Mouse (Mus musculus): ENCODE results near the gene Nt5c1a.
"Not testable (repeated sequence)": the region's sequence is repeated elsewhere in the genome, so short reads cannot be mapped to it uniquely, and the experiment has no call there.

Nt5c1a gene

DNA sequence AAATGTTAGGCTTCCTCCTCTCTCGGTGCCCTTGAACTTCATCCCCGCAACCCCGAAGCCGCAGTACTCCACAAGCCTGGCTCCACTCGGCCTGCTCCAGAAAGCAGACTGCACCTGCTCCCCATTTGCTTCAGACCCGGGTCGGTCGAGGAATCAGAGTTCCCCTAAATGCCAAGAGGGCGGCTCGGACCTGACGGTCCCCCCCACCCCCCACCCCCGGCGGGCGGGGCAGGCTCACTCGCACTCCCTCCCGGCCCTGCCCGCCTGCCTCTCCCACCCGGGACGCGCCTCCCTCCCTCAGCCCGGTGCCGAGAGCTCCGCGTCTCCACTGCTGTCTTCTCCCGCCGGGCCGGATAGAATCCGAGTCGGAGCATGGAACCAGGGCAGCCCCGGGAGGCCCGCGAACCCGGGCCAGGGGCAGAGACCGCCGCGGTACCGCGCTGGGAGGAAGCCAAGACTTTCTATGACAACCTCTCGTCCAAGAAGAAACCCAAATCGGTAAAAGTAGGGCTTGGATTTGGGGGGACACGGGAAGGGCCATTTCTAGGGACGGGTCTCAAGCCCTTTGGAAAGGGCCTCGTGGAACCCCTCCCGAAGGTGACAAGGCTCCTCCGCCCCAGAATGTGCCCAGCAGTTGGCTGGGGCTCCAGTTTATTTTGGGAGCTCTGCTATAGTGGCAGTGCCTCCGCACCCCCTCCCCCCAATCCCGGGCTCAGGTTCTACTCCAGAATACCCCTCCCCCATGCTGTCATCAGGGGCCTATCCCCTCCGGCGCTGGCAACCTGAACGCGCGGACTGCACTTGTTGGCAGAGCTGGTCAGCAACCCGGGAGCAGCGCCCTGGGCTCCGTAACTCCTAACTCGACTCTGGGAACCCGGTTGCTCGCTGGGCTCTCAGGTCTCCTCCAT is at the start of gene Nt5c1a:
Gene Nt5c1a, plus strand, starts transcription at position 319 of the 908 bp plus-strand sequence.
- no peak for DNase-seq (ENCODE audit: low spot score in 2 of 2)

DNA sequence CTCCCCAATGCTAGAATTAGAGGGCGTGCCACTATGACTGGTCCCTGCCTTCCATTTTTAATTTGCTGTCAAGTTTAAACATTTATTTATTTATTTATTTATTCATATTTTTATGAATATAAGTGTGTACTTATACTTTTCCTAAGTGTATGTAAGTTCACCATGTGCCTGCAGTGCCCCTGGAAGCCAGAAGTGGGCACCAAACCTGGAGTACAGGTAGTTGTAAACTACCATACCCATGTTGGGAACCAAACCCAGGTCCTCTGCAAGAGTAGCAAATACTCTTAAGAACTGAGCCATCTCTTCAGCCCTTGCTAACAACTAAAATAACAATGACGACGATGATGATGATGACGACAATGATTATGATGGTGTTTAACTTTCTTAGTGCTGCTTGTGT is 49.3 kb upstream of the Nt5c1a start:
- DNase-seq (ENCODE audit: low spot score in 2 of 2), result no peak

DNA sequence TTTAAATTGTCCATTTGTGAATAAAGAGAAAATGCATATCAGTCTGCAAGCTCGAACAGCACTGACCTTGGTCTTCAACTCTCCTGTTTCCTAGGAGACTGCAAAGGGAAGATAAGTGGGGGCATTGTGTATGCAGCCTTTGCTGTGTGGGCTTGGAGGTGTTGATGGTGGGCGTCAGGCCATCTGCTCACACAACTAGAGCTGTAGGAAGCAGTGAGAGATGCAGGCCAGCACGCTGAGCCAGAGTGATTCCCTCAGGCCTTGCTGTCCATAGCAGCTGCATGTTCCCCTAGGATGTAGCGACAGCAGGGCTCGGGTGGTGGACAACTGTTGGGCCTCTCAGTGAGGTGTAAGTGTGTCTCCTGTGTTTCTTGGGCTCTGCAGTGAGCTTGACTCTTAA is 48.3 kb upstream of the Nt5c1a start:
- DNase-seq (ENCODE audit: low spot score in 2 of 2), result no peak

DNA sequence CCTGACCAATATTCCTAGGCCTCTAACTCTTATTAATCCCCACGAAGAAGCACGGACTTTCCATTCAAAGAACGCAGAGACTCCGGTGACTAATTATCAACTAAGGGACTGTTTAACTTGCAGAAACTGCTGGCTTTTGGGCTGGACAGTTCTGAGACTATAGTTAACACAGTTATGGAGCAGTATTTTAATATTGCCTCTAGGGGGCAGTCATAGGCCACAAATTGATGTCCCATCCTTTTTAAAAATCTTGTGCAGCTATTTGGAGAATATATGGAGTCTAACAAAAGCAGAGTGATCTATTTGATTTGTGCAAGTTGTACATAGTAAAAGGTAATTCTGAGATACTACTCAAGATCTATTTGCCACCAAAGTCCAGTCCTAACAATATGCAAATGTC is 46.3 kb upstream of the Nt5c1a start:
- no peak for DNase-seq (ENCODE audit: low spot score in 2 of 2)

- no peak for DNase-seq (ENCODE audit: low spot score in 2 of 2)
Observed at GRCm38 (mm10) chr4:123155427-123155826, 45.9 kb upstream of the Nt5c1a start.

DNA sequence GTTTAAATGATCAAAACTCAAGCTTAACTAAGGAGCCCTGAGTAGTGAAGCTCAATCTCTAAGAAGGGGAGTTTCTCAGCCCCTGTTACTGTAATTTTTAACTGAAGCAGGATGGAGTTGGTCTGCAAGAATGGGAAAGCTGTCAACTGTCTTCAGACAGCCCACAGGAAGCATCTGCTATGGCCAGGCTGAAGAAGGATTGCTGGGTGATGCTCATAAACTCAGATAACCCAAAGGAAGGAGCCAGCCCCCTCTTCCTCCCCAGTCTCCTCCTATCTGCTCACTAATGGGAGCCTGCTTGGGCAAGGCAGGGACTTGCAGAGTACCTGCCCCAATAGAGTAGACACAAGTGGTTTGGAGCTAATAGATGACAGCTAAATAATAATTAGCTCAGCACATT is 45.5 kb upstream of the Nt5c1a start:
- no peak for DNase-seq (ENCODE audit: low spot score in 2 of 2)

DNA sequence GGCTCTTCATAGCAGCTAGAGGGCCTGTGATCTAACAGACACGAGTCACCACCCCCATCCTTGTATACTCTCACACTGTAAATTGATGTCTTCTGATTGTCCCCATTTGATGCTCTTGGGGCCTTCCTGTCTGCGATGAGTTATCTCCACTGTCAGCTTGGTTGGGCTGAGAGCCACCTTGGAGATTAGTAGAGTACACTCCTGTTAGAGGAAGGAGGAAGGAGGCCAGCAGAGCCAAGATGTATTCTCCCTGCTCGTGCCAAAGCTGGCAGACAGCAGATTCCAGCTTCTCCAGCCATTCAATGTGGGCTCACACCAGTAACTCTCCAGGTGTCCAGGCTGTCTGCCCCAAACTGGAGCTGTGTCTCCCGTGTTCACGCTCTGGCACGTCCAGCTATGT is 40.7 kb upstream of the Nt5c1a start:
- no peak for DNase-seq (ENCODE audit: low spot score in 2 of 2)

DNA sequence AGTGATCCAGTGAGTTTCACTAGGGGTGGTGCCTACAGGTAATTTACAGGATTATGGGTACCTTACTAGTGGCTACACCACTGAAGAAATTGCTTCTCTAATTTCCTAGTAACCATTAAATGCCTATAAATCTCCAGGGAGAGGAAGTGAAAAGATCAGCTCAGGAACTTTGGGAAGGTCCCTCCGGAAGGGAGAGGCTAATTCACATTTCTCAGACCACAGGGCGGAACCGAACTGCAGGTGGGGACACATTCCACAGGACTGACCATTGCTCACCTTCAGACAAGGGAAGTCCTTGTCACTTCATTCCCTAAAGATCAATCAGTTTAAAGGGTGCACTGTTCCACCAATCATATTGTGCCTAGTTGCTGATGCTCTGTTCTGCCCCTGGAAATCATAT is 40.1 kb upstream of the Nt5c1a start:
- not testable (repeated sequence) for DNase-seq (ENCODE audit: low spot score in 2 of 2)

- no peak for DNase-seq (ENCODE audit: low spot score in 2 of 2)
Observed at GRCm38 (mm10) chr4:123162305-123162917, 38.9 kb upstream of the Nt5c1a start.

- DNase-seq (ENCODE audit: low spot score in 2 of 2), result no peak
Observed at GRCm38 (mm10) chr4:123164157-123164556, 37.1 kb upstream of the Nt5c1a start.

GRCm38 (mm10) chr4:123171811-123172210 is 29.5 kb upstream of the Nt5c1a start:
- DNase-seq (ENCODE audit: low spot score in 2 of 2), result no peak

GRCm38 (mm10) chr4:123182328-123183238 is 18.7 kb upstream of the Nt5c1a start, which contains the start of gene Hpcal4:
Hpcal4 (plus strand) TSS chr4:123183227.
- no peak for DNase-seq (ENCODE audit: low spot score in 2 of 2)

DNA sequence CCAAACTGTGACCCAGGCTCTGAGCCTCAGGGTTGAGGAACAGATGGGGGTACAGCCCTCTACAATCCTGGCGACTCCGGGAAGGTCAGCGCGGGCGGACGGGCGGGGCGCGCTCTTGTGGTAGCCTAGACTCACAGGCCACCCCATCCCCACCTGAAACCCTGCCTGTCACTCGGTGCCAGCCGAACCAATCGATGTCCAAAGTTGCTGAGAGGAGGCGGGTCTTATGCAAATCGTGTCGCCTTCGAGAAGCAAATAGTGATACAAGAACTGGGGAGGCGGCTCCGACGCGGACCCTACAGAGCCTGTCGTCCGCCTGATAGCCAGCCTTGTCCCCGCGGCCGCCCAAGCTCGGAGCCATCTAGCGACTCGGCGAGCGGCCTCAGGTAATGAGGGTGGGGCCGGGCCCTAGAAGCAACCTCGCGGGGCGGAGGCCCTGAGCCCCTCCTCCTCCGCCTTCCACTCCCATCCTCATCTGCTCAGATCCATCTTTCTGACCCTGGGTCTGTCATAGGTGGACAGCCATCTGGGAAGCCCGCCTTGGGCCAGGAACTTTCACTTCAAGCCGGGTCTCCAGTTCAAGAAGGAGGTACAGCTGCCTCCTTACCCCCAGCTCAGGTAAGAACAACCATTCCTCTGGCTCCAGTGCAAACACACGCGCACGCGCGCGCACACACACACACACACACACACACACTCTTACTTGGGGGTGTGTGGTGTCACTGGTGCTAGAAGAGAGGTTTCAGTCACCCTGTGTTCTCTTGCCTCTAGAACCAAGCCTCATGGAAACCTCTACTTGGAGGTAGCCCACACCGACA is 17.9 kb upstream of the Nt5c1a start:
- DNase-seq (ENCODE audit: low spot score in 2 of 2), result peak; percentile 42 to 65

- no peak for DNase-seq (ENCODE audit: low spot score in 2 of 2)
Observed at GRCm38 (mm10) chr4:123184816-123185215, 16.5 kb upstream of the Nt5c1a start.

DNA sequence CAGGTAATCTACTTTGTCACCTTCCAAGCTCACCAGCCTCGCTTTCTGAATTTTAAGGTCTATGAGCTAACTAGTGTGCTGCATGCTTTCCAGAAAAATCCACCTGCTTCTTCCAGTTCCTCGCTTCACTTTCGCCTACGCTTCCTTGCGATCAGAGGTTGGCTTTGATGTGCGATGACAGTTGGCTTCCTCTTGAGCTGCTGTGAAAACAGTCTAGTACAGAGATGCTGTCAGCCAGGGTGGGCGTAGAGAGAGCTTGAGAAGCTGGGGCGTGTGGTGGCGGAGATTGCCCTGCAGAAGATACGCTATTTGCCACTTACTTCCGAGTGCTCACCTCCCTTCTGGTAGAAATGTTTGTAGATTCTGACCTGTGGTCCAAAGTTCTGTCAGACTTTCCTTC is 9.0 kb upstream of the Nt5c1a start:
- no peak for DNase-seq (ENCODE audit: low spot score in 2 of 2)

GRCm38 (mm10) chr4:123193791-123194190 is 7.5 kb upstream of the Nt5c1a start:
- DNase-seq (ENCODE audit: low spot score in 2 of 2), result no peak

DNA sequence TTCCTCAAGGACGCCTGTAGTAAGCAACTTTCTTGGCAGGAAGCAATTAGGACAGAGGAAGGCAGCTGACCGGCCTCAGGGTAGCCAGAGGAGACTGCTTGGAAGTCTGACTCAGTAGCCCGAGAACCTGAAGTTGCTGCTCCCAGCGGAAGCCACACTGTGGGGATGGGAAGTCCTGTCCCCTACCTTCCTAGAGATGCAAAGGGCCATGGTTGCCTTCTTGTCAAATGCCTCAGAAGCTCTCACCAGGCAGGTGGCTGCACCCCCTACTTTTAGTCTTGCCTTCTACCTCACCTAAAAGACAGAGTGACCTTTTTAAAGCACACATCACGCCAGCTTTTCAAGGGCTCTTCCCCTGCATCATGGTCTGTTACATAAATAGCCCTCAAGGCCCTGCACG is 4.6 kb upstream of the Nt5c1a start:
- no peak for DNase-seq (ENCODE audit: low spot score in 2 of 2)

DNA sequence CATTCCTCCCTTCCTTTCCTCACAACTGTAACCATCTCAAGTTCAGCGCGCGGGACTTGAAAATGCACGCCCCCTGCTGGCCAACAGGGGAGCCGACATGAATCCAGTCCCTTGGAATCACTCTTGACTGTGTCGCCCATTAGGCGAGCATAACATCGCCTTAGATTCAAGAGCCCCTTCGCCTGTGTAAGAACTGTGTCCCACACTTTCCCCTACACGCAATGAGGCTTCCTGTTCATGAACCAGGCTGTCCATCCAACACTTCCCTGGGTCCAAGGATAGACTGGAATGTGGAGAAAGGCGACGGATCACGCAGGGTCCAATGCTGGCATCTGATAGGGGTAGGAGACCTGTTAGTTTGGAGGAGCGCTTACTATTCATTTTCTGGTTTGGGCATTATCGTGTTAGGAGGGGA is 526 bp upstream of the Nt5c1a start:
- peak; percentile 24 to 78 for DNase-seq (ENCODE audit: low spot score in 2 of 2)

DNA sequence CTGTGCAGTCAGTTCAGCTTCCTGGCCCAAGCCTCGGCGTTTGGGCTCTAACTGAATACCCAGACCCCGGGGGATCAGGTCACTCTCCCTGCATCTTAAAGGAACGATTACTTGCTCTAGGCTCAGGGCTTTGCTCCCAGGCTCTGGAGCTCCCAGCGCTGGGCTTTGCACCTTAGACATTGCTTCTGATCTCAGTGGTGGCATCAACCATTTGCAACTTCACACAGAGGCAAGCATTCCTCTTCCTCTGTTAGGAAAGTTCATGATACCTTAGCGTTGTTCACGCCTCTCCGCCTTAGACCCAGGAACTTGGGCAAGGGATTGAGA is 753 bp downstream of the Nt5c1a start:
- DNase-seq (ENCODE audit: low spot score in 2 of 2), result no peak

DNA sequence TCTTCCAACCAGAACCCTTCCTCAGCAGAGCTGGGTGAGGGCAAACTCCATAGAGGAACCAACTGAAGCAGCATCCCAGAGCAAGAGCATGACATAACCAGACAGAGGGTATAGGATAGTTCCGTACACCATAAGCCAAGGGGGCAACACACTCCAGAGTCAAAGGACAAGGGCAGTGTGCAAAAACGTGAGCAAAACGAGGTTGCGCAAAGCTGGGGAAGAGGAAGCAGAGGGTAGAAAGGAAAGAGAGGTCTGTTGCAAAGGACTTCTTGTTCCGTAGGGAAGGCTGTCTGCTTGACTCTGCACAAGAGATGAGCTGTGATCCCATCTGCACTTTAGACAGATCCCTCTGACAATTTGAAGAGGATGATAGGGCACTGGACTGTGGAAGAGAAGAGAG is 6.0 kb downstream of the Nt5c1a start:
- no peak for DNase-seq (ENCODE audit: low spot score in 2 of 2)

DNA sequence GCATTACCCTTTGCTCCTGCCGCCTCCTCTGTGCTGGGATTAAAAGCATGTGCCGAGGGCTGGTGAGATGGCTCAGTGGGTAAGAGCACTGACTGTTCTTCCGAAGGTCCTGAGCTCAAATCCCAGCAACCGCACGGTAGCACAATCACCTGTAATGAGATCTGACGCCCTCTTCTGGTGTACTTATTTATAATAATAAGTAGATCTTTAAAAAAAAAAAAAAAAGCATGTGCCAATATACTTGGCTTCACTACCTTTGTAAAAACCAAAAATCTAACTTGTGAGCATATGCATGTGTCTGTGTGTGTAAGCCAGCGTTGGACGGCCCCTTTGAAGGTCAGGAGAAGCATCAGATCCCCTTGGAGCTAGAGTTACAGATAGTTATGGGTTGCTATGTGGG is 9.7 kb downstream of the Nt5c1a start:
- no peak for DNase-seq (ENCODE audit: low spot score in 2 of 2)
